Mouse (Mus musculus) intestine, embryonic 14.5 days (tissue): ENCODE data around the gene 4933424G06Rik. TPM values are rescaled to one million over a fixed set of nuclear protein-coding genes. Genes with fewer than 3 reads are reported as not detected.

Experiments
- ATAC-seq: fragments of 200-750 bp; cut with Nextera tagmentation; replicated peaks from 2 replicates; pipeline ENCODE4 v1.8.0; 2017; ENCODE audit warnings: low read depth, moderate number of reproducible peaks, moderate TSS enrichment, moderate library complexity; ENCODE audit not compliant: low FRiP score, low TSS enrichment
- DNase-seq: peaks from one replicate; pipeline ENCODE4 v3.0.0-alpha.2; 2018; ENCODE audit warnings: low spot score
- H3K27ac ChIP-seq: fragments of 300-500 bp; sonication (generic); 2 replicates; pipeline ENCODE4 v1.5.1; 2014; ENCODE audit warnings: low read depth, mild to moderate bottlenecking, control low read depth
- H3K27me3 ChIP-seq: fragments of 300-500 bp; sonication (generic); replicated peaks from 2 replicates; pipeline ENCODE4 v1.6.1; 2014; ENCODE audit warnings: low read length, control low read depth; ENCODE audit not compliant: control insufficient read depth, insufficient read depth
- H3K36me3 ChIP-seq: fragments of 300-500 bp; sonication (generic); 2 replicates; pipeline ENCODE4 v1.6.1; 2014; ENCODE audit warnings: low read length, control low read depth; ENCODE audit not compliant: control insufficient read depth, insufficient read depth
- H3K4me1 ChIP-seq: fragments of 300-500 bp; sonication (generic); replicated peaks from 2 replicates; pipeline ENCODE4 v1.6.1; 2014; ENCODE audit warnings: low read length, control low read depth, mixed read lengths; ENCODE audit not compliant: control insufficient read depth, insufficient read depth
- H3K4me2 ChIP-seq: fragments of 300-500 bp; sonication (generic); 2 replicates; pipeline ENCODE4 v1.6.1; 2014; ENCODE audit warnings: low read length
- H3K4me3 ChIP-seq: fragments of 300-500 bp; sonication (generic); 2 replicates; pipeline ENCODE4 v1.5.1; 2014; ENCODE audit warnings: low read depth, low read length, control low read depth, mixed read lengths
- H3K9ac ChIP-seq: fragments of 300-500 bp; sonication (generic); 2 replicates; pipeline ENCODE4 v1.6.1; 2014; ENCODE audit warnings: mild to moderate bottlenecking, low read length
- H3K9me3 ChIP-seq: fragments of 300-500 bp; sonication (generic); 2 replicates; pipeline ENCODE4 v1.6.1; 2016; ENCODE audit warnings: low read length, control low read depth; ENCODE audit not compliant: control insufficient read depth
- WGBS: fragments of 180-500 bp; shearing (Covaris S2); extraction: QIAGEN DNeasy Blood & Tissue Kit; methylation state at CpG from one replicate; pipeline ENCODE4 v1.1.7; 2014; 5-methylcytosine and 5-hydroxymethylcytosine counted together
- polyA plus RNA-seq: library from polyadenylated mRNA; unstranded; fragments of >200 nt; fragmentation: Nextera tagmentation; extraction: Ambion mirVana; gene quantifications from 2 replicates; pipeline ENCODE4 v1.2.1, GENCODE M21; 2014

Gene 4933424G06Rik
- polyA plus RNA-seq, 1 experiment from 2014 or later: not detected

DNA sequence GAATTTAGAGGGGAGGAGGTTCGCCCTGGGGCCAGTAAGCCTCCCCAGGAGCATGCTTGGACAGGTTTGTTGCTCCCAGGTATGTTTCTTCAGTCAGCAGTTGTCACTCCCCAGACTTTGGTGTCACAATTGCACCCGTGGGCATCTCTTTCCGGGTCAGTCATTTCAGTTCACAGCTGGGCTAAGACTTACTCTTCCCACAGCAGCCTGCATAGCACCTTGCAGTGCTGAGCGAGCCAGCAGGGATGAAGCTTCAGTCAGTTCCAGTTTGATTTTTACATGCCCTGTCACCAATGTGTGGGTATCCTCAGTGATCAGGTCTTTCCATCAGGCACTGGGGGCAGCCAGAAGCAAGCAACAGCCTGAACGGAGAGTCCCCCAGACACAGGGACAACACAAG is 12.9 kb upstream of the 4933424G06Rik start:
- peaks cover 50% of the 10 kb centered on the region for H3K36me3 ChIP-seq
- H3K9me3 ChIP-seq: no peaks in the 10 kb centered on the region
- no peak overlapping the region for H3K9ac ChIP-seq
- 81% methylated on average over 5 of the region's 5 CpGs for WGBS
- no peak for DNase-seq
- no peak overlapping the region for H3K27ac ChIP-seq
- ATAC-seq: no peak
- H3K4me2 ChIP-seq: no peak overlapping the region
- peaks cover 8% of the 10 kb centered on the region for H3K4me1 ChIP-seq
- no peak overlapping the region for H3K4me3 ChIP-seq
- H3K27me3 ChIP-seq: no peaks in the 10 kb centered on the region

- Histone ChIP-seq H3K4me1 (peaks cover 12% of the 10 kb centered on the region), H3K27ac (no peak overlapping the region), H3K9ac (no peak overlapping the region), H3K4me3 (no peak overlapping the region), H3K9me3 (no peaks in the 10 kb centered on the region), H3K36me3 (peaks cover 59% of the 10 kb centered on the region), H3K27me3 (no peaks in the 10 kb centered on the region), H3K4me2 (no peak overlapping the region)
- 86% methylated on average over 2 of the region's 2 CpGs for WGBS
- ATAC-seq (no peak), DNase-seq (no peak)
Measured at GRCm38 (mm10) chr1:36707166-36707565, 2.8 kb upstream of the 4933424G06Rik start.

GRCm38 (mm10) chr1:36707797-36708196 is 2.2 kb upstream of the 4933424G06Rik start:
- no peak for ATAC-seq
- peaks cover 12% of the 10 kb centered on the region for H3K4me1 ChIP-seq
- H3K27me3 ChIP-seq: no peaks in the 10 kb centered on the region
- 77% methylated on average over 3 of the region's 3 CpGs for WGBS
- peaks cover 52% of the 10 kb centered on the region for H3K36me3 ChIP-seq
- H3K9me3 ChIP-seq: no peaks in the 10 kb centered on the region
- H3K27ac ChIP-seq: no peak overlapping the region
- H3K9ac ChIP-seq: peak overlapping the region; percentile 71; the same call in 1 of the 2 replicates
- no peak for DNase-seq
- no peak overlapping the region; the same call in 1 of the 2 replicates for H3K4me2 ChIP-seq
- H3K4me3 ChIP-seq: no peak overlapping the region

GRCm38 (mm10) chr1:36708626-36709025 is 1.3 kb upstream of the 4933424G06Rik start:
- Histone ChIP-seq H3K9me3 (no peaks in the 10 kb centered on the region), H3K9ac (peak overlapping the region; percentile 71), H3K27me3 (no peaks in the 10 kb centered on the region), H3K27ac (peak overlapping the region; percentile 72; the same call in 1 of the 2 replicates), H3K4me2 (peak overlapping the region; percentile 80), H3K4me1 (peaks cover 12% of the 10 kb centered on the region), H3K4me3 (peak overlapping the region; percentile 73), H3K36me3 (peaks cover 44% of the 10 kb centered on the region)
- no peak for DNase-seq
- 81% methylated on average over 1 of the region's 1 CpGs for WGBS
- ATAC-seq: no peak

DNA sequence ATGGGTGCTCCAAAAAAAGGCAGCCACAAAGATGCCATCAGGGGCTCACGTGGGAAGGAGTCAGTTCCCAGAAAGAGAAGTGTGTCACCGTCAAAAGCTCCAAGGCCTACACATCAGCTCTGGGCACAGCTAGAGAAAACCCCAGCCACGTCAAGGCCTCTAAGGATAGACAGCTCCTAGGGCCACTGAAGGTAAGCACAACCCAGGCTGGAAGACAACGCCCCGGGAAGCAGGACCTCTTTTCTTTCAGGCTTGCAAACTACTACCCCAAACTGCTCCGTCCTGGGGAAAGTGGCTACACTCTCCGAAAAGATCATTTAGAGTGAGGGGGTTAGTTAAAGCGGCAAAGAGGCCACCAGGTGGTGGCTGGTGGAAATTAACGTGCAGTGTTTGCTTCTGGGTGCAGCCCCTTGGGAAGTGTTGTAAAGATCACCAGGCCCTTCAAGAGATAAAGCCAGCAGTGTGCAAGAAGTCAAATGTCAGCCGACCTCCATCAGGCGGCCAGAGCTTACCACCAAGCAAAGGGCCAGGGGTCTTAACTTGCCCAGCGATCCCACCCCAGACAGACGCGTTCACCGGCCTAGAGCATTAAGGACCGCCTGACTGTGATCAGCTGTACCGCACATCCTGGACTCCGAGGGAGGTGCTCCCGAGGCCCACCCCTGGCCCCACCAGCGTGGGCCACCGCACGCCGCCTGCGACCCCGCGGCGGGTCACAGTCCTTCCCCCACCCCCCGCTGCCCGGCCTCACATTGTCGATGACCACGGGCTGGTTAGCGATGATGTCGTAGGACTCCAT is 695 bp upstream of the 4933424G06Rik start:
- peaks cover 38% of the 10 kb centered on the region for H3K36me3 ChIP-seq
- under 1% methylated on average over 33 of the region's 33 CpGs for WGBS
- peak overlapping the region; percentile 73 for H3K4me3 ChIP-seq
- no peaks in the 10 kb centered on the region for H3K9me3 ChIP-seq
- peaks cover 12% of the 10 kb centered on the region for H3K4me1 ChIP-seq
- H3K27me3 ChIP-seq: no peaks in the 10 kb centered on the region
- H3K4me2 ChIP-seq: peak overlapping the region; percentile 80
- ATAC-seq (peak; percentile 79), DNase-seq (no peak)
- H3K27ac ChIP-seq: peak overlapping the region; percentile 72
- H3K9ac ChIP-seq: peak overlapping the region; percentile 71

- Histone ChIP-seq H3K36me3 (peaks cover 19% of the 10 kb centered on the region), H3K4me1 (peaks cover 12% of the 10 kb centered on the region), H3K27me3 (no peaks in the 10 kb centered on the region), H3K9me3 (no peaks in the 10 kb centered on the region), H3K27ac (no peak overlapping the region), H3K4me2 (no peak overlapping the region), H3K9ac (no peak overlapping the region), H3K4me3 (no peak overlapping the region)
- WGBS: 93% methylated on average over 2 of the region's 2 CpGs
- no peak for ATAC-seq
- no peak for DNase-seq
Measured at GRCm38 (mm10) chr1:36711104-36711503, 1.2 kb downstream of the 4933424G06Rik start.

DNA sequence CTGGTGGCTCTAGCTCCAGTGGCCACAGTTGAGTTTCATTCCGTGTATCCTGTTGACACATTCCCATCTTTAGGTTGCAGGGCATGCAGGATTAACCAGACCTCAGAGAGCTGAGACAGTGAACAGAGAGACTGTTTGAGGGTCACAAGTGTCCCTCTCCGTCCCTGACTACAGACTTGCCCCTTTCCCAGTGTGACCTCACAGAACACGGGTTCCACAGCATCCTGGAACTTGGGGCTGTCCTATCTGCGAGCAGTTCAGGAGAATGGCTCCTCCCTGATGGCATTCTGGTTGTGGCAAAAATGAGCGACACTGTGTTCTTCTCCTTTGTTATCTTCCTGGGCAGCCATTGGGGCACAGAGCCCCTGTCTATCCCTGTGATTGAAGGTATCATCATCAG is 4.4 kb downstream of the 4933424G06Rik start, which contains the start of gene Actr1b:
Gene Actr1b, minus strand, starts transcription at position 112 of the 400 bp plus-strand sequence.
- Histone ChIP-seq H3K4me2 (no peak within 1 kb of the TSS), H3K27me3 (no peaks in the 10 kb centered on the region)

DNA sequence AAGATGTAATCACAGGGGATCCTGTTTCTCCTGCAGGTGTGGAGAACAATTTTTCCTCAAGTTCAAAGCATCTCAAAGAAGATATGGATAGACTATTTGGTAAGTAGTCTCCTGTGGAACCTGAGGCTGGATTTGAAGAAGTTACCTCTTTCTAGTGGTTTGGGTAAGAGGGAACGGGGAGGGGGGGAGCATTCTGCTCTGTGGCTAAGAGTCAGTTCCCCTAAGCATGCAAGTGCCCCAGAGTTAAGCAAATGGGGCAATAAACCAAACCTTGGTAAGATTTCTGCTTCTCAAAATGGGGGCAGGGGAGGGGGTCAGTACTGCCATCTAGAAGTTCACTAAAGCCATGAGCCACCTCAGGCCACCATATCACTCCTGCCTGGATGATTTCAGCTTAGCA is 8.8 kb downstream of the 4933424G06Rik start:
- Histone ChIP-seq H3K9ac (no peak overlapping the region), H3K4me1 (peaks cover 7% of the 10 kb centered on the region; the same call in 1 of the 2 replicates), H3K36me3 (no peaks in the 10 kb centered on the region), H3K27ac (no peak overlapping the region), H3K9me3 (no peaks in the 10 kb centered on the region), H3K27me3 (no peaks in the 10 kb centered on the region), H3K4me3 (no peak overlapping the region), H3K4me2 (no peak overlapping the region)
- 82% methylated on average over 1 of the region's 1 CpGs for WGBS
- ATAC-seq: no peak
- DNase-seq: no peak

More for the DNA sequence above, 4.4 kb downstream of the 4933424G06Rik start, which contains the start of gene Actr1b:
- Histone ChIP-seq H3K4me1 (no peaks in the 10 kb centered on the region), H3K4me3 (no peak within 1 kb of the TSS), H3K9ac (no peak within 1 kb of the TSS), H3K9me3 (no peaks in the 10 kb centered on the region), H3K27ac (no peak within 1 kb of the TSS), H3K36me3 (no peaks in the 10 kb centered on the region)
- ATAC-seq (no peak), DNase-seq (no peak)
- 88% methylated on average over 5 of the region's 5 CpGs for WGBS
